Mouse (Mus musculus): ENCODE measurements around the gene Ucp3. TPM values are rescaled to one million over a fixed set of nuclear protein-coding genes. Genes with fewer than 3 reads are reported as not detected.
A peak's percentile ranks its signal among the peaks of the same experiment; 100 is the strongest.

The Ucp3 gene
- polyA plus RNA-seq, 1 experiment from 2014 or later, result 0.08 TPM

DNA sequence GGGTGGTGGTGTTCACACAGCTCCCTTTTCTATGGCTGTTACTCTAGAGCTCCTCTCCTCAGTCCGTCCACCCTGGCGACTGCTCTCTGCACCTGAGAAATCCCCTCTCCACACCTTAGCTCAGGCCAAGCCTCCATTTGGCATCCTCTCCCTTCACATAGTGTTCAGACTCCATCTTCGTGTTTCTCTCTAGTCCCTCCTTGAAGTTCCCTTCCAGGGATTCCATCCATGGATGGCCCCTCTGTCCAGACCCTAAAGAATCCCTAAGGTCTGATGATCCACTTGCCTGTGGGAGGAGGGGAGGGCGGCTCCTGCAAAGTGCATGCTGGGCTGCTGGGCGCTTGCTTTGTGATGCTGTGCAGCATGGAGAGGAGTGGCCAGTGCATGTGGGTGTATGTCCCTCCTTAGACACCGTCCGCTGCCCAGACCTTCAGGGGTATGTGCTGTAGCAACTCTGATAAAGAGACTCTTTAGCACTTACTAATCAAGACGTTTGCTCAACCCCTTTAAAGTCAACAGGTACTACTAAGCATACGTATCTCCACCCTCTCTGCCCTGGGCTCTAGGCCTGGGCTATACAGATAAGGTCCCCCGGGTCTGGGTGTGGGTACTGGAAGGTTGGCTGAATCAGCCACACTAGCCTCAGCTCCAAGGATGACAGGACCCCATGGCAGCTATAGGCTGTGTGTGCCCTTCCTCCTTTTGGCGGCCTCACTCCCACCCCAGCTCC lies 5.8 kb upstream of the Ucp3 start:
- H3K27ac ChIP-seq (ENCODE audit: low read length), result peak overlapping the region; percentile 100
- peaks cover 75% of the 10 kb centered on the region for H3K4me1 ChIP-seq (ENCODE audit: control insufficient read depth, low read depth, low read length)
- ATAC-seq (ENCODE audit: low read depth), result peak; percentile 92
- no peaks in the 10 kb centered on the region for H3K9me3 ChIP-seq (replicated peaks; ENCODE audit: control insufficient read depth, low read length)
- peak overlapping the region; percentile 74 for H3K4me2 ChIP-seq (ENCODE audit: low read depth, low read length)
- peaks cover 6% of the 10 kb centered on the region; the same call in 1 of the 2 replicates for H3K36me3 ChIP-seq (ENCODE audit: control insufficient read depth, insufficient read depth)
- peak overlapping the region; percentile 88 for H3K9ac ChIP-seq (ENCODE audit: low read depth, low read length)
- no peaks in the 10 kb centered on the region for H3K27me3 ChIP-seq (ENCODE audit: control insufficient read depth, insufficient read depth, low read depth, low read length)
- H3K4me3 ChIP-seq (ENCODE audit: low read depth, low read length), result peak overlapping the region; percentile 70
- WGBS (ENCODE audit: insufficient replicate concordance), result 29% methylated on average over 11 of the region's 11 CpGs

DNA sequence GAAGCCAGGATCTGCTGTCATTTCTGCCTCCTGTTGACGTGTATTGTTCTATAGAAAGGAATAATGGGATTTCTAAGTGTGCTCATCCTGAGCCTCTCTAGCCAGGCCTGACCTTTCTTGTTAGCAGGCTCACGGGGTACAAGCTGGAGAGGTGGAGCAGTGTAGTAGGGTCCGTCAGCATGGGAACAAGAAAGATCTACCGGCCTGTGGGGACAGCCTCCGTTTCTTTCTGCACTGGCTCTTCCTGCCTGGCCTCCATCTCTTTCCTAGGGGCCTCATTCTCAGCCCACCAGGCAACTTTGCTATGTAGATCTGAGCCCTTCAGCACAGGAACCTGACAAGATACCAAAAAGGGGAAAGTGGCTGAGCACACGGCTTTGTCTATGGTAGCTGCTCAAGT lies 4.0 kb upstream of the Ucp3 start:
- Histone ChIP-seq H3K4me1 (ENCODE audit: control insufficient read depth, low read depth, low read length) (peaks cover 58% of the 10 kb centered on the region), H3K4me3 (ENCODE audit: low read depth, low read length) (no peak overlapping the region), H3K9ac (ENCODE audit: low read depth, low read length) (peak overlapping the region; percentile 64; the same call in 1 of the 2 replicates), H3K4me2 (ENCODE audit: low read depth, low read length) (no peak overlapping the region), H3K27ac (ENCODE audit: low read length) (peak overlapping the region; percentile 100), H3K36me3 (ENCODE audit: control insufficient read depth, insufficient read depth) (peaks cover 6% of the 10 kb centered on the region; the same call in 1 of the 2 replicates), H3K27me3 (ENCODE audit: control insufficient read depth, insufficient read depth, low read depth, low read length) (no peaks in the 10 kb centered on the region), H3K9me3 (replicated peaks; ENCODE audit: control insufficient read depth, low read length) (no peaks in the 10 kb centered on the region)
- no peak for ATAC-seq (ENCODE audit: low read depth)
- 85% methylated on average over 6 of the region's 6 CpGs for WGBS (ENCODE audit: insufficient replicate concordance)

DNA sequence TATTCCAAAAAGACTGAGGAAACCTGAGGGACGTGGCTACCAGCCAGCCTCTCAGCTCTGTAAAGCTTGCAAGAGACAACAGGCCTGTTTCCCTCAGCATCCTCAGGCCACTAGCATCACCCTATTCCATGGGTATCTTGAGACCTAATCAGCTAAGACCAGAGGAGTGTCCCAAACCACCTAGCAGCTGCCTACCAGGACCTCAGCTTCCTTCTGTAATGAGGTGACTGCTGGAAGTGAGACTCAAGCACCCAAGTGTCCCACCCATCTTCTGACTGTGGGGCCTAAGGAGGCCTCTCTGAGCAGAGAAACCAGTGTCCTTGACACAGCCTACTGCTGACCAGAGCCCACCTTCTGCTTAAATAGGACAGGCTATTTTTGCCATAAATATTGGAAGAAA lies 3.3 kb upstream of the Ucp3 start:
- Histone ChIP-seq H3K4me1 (ENCODE audit: control insufficient read depth, low read depth, low read length) (peaks cover 50% of the 10 kb centered on the region), H3K4me3 (ENCODE audit: low read depth, low read length) (no peak overlapping the region), H3K9me3 (replicated peaks; ENCODE audit: control insufficient read depth, low read length) (no peaks in the 10 kb centered on the region), H3K36me3 (ENCODE audit: control insufficient read depth, insufficient read depth) (peaks cover 2% of the 10 kb centered on the region; the same call in 1 of the 2 replicates), H3K27me3 (ENCODE audit: control insufficient read depth, insufficient read depth, low read depth, low read length) (no peaks in the 10 kb centered on the region), H3K9ac (ENCODE audit: low read depth, low read length) (peak overlapping the region; percentile 64), H3K4me2 (ENCODE audit: low read depth, low read length) (peak overlapping the region; percentile 17), H3K27ac (ENCODE audit: low read length) (peak overlapping the region; percentile 100)
- no peak for ATAC-seq (ENCODE audit: low read depth)
- WGBS (ENCODE audit: insufficient replicate concordance), result 67% methylated on average over 1 of the region's 1 CpGs

DNA sequence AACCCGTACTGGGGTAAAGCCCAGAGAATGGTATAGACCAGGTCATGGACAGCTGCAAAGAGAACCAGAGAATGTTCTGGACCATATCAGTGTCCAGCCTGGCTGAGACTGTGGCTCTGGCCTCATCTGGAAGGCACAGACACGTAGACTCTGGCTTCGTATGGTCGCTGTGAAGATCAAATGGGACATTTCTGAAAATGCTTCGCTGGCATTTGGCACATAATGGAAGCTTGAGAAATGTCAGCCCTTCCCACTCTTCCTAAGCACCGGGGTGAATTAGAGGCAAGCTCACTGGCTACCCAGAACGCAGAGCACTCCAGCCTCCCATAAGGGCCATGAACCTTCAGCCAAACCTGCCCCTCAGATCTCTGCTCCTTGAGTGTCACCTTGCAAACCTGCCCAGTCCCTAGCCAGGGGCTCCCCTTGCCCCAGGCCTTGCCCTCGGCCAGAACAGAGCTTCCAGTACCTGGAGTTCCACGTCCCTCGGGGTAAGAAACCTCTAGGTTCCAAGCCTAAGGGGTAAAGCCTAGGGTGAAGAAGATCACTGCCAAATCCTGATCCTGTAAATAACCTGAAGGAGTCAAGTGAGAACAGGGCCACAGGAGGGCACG lies 1.9 kb upstream of the Ucp3 start:
- no peak for ATAC-seq (ENCODE audit: low read depth)
- Histone ChIP-seq H3K27ac (ENCODE audit: low read length) (peak overlapping the region; percentile 42; the same call in 1 of the 2 replicates), H3K4me2 (ENCODE audit: low read depth, low read length) (no peak overlapping the region), H3K36me3 (ENCODE audit: control insufficient read depth, insufficient read depth) (peaks cover 2% of the 10 kb centered on the region; the same call in 1 of the 2 replicates), H3K4me3 (ENCODE audit: low read depth, low read length) (no peak overlapping the region), H3K27me3 (ENCODE audit: control insufficient read depth, insufficient read depth, low read depth, low read length) (no peaks in the 10 kb centered on the region), H3K9me3 (replicated peaks; ENCODE audit: control insufficient read depth, low read length) (no peaks in the 10 kb centered on the region), H3K9ac (ENCODE audit: low read depth, low read length) (no peak overlapping the region; the same call in 1 of the 2 replicates), H3K4me1 (ENCODE audit: control insufficient read depth, low read depth, low read length) (peaks cover 38% of the 10 kb centered on the region)
- 91% methylated on average over 11 of the region's 11 CpGs for WGBS (ENCODE audit: insufficient replicate concordance)

DNA sequence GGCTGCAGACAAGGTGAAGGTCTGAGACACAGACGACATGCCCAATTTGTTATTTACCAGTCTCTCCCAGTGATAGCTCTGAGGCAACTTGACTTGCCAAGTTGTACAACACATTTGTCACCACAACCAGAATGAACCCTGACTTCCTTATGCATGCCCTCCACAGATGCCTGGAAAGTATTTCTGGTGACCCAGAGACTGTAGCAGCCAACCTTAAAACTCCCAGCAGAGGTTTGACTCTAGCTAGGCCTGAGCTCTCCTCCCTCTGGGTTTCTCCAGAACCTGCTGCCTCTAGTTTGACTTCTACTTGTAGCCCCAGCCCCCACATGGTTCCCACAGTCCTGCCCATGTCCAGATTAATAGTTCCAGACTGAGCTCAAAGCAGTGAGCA lies 1.4 kb upstream of the Ucp3 start:
- Histone ChIP-seq H3K4me3 (ENCODE audit: low read depth, low read length) (no peak overlapping the region), H3K36me3 (ENCODE audit: control insufficient read depth, insufficient read depth) (peaks cover 2% of the 10 kb centered on the region; the same call in 1 of the 2 replicates), H3K9me3 (replicated peaks; ENCODE audit: control insufficient read depth, low read length) (no peaks in the 10 kb centered on the region), H3K4me1 (ENCODE audit: control insufficient read depth, low read depth, low read length) (peaks cover 34% of the 10 kb centered on the region), H3K9ac (ENCODE audit: low read depth, low read length) (no peak overlapping the region; the same call in 1 of the 2 replicates), H3K4me2 (ENCODE audit: low read depth, low read length) (no peak overlapping the region), H3K27me3 (ENCODE audit: control insufficient read depth, insufficient read depth, low read depth, low read length) (no peaks in the 10 kb centered on the region), H3K27ac (ENCODE audit: low read length) (peak overlapping the region; percentile 20; the same call in 1 of the 2 replicates)
- 80% methylated on average over 1 of the region's 1 CpGs for WGBS (ENCODE audit: insufficient replicate concordance)
- ATAC-seq (ENCODE audit: low read depth), result no peak

DNA sequence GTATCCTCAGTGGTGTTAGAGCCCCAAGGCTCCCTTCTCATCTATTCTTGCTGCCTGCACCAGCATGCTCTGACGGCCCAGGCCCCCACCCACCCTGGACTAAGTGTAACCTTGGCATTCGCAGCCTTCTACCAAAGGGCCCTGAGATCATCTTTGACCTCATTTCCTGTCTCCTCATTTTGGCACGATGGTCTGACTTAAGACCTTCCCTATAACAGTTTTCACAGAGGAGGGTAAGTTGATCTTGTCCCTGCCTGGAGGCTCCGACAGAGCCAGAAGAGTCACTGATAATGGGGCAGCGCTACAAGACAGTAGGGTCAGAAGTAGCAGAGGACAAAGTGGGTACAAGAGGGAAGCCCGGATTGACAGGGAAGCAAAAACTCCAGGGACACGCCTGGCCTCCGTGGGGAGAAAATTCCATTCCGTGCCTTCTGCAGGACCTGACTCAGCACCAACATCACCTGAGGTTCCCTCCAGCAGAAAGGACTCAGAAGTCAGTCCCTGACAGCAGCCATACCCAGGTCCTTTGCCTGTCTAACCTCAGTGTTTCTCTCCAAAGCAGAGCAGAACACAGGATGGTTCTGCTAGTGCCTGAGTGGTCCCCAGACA lies 1.2 kb downstream of the Ucp3 start:
- no peaks in the 10 kb centered on the region for H3K27me3 ChIP-seq (ENCODE audit: control insufficient read depth, insufficient read depth, low read depth, low read length)
- no peak overlapping the region for H3K4me2 ChIP-seq (ENCODE audit: low read depth, low read length)
- no peak for ATAC-seq (ENCODE audit: low read depth)
- no peak overlapping the region for H3K27ac ChIP-seq (ENCODE audit: low read length)
- WGBS (ENCODE audit: insufficient replicate concordance), result 68% methylated on average over 9 of the region's 9 CpGs
- H3K36me3 ChIP-seq (ENCODE audit: control insufficient read depth, insufficient read depth), result peaks cover 2% of the 10 kb centered on the region; the same call in 1 of the 2 replicates
- no peaks in the 10 kb centered on the region for H3K9me3 ChIP-seq (replicated peaks; ENCODE audit: control insufficient read depth, low read length)
- H3K4me3 ChIP-seq (ENCODE audit: low read depth, low read length), result no peak overlapping the region
- H3K4me1 ChIP-seq (ENCODE audit: control insufficient read depth, low read depth, low read length), result peaks cover 17% of the 10 kb centered on the region
- H3K9ac ChIP-seq (ENCODE audit: low read depth, low read length), result no peak overlapping the region

DNA sequence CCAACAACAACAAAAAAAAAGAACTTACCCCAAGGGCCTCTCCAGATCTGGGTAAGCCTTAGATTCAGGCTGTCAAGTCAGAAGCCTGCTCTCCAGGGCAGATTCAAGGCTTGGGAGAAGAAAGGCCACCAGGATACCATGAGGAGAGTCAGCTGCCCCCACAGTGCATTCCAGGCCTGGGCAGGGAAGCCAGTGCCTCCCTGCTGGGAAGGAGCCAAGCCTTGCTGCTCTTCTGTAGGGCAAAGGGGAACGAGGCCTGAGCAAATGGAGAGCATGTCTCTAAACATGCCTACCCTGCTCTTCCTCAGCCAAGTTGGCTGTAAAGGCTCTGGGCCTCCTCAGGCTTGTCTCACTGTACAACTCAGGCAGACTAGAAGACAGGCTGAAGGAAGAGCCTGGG lies 1.9 kb downstream of the Ucp3 start:
- Histone ChIP-seq H3K9me3 (replicated peaks; ENCODE audit: control insufficient read depth, low read length) (no peaks in the 10 kb centered on the region), H3K27ac (ENCODE audit: low read length) (no peak overlapping the region), H3K4me2 (ENCODE audit: low read depth, low read length) (no peak overlapping the region), H3K4me1 (ENCODE audit: control insufficient read depth, low read depth, low read length) (peaks cover 13% of the 10 kb centered on the region), H3K9ac (ENCODE audit: low read depth, low read length) (no peak overlapping the region), H3K4me3 (ENCODE audit: low read depth, low read length) (no peak overlapping the region), H3K36me3 (ENCODE audit: control insufficient read depth, insufficient read depth) (no peaks in the 10 kb centered on the region), H3K27me3 (ENCODE audit: control insufficient read depth, insufficient read depth, low read depth, low read length) (no peaks in the 10 kb centered on the region)
- ATAC-seq (ENCODE audit: low read depth), result 0 out of 2 replicates have a peak, but pooled peaks have one; percentile 31
- WGBS (ENCODE audit: insufficient replicate concordance), result 55% methylated on average over 1 of the region's 1 CpGs

DNA sequence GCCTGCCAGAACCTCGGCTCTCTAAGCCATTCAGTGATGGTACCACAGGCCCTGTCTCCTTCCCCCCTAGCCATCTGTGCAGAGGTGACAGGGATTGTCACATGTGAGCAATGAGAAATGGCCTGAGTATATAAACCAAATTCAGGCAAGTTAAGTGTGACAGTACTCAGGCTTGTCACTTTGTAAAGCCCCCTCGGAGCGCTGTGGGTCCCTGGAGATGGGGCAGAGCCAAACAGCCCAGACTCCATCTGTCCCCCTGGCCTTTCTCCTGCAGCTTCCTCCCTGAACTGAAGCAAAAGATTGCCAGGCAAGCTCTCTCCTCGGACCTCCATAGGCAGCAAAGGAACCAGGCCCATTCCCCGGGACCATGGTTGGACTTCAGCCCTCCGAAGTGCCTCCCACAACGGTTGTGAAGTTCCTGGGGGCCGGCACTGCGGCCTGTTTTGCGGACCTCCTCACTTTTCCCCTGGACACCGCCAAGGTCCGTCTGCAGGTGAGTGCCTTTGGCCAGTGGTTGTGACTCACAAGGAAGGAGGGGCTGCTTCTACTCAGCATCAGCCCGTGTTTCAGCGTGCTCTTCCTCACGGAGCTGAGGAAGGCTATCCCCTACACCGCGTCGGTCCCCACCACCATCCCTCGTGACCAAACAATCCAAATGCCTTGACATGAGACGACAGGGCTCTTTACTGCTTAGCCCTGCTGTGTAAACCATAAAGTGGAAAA lies 6.5 kb downstream of the Ucp3 start:
- Histone ChIP-seq H3K27ac (ENCODE audit: low read length) (no peak overlapping the region), H3K27me3 (ENCODE audit: control insufficient read depth, insufficient read depth, low read depth, low read length) (no peaks in the 10 kb centered on the region), H3K9ac (ENCODE audit: low read depth, low read length) (no peak overlapping the region), H3K36me3 (ENCODE audit: control insufficient read depth, insufficient read depth) (no peaks in the 10 kb centered on the region), H3K4me1 (ENCODE audit: control insufficient read depth, low read depth, low read length) (peaks cover 13% of the 10 kb centered on the region), H3K9me3 (replicated peaks; ENCODE audit: control insufficient read depth, low read length) (no peaks in the 10 kb centered on the region), H3K4me2 (ENCODE audit: low read depth, low read length) (no peak overlapping the region), H3K4me3 (ENCODE audit: low read depth, low read length) (no peak overlapping the region)
- 78% methylated on average over 20 of the region's 20 CpGs for WGBS (ENCODE audit: insufficient replicate concordance)
- ATAC-seq (ENCODE audit: low read depth), result no peak
